Mouse (Mus musculus) brain, embryonic 18.5 days (tissue): ENCODE measurements around the gene Tsen2.
A peak's percentile ranks its signal among the peaks of the same experiment; 100 is the strongest.

Experiments
- DNase-seq: peaks from one replicate; pipeline ENCODE4 v3.0.0-alpha.2; 2012; ENCODE audit warnings: low read depth, low spot score

Tsen2 gene

GRCm38 (mm10) chr6:115601715-115602523 lies 57.5 kb downstream of the Tsen2 start, which contains the start of gene Mkrn2:
Mkrn2 (plus strand) TSS chr6:115601902.
- DNase-seq: peak; percentile 52

DNA sequence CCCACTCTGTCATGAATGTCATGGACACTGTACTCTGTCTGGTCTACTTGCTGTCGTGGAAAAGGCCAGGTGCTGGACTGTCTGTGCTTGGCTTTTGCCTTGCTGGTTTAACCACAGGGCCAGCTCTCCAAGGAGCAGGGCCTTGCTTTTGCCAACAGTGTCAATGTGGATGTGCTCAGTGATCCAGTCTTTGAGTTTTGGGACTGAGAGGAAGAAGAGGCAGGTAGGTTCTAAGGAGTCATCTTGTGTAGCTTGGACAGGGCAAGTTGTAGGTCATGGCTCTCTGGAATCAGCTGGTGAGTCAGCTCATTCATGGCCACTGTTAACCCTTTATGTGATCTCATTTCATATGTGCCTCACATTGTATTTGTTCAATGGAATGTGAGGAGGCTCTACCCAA lies 62.0 kb downstream of the Tsen2 start:
- no peak for DNase-seq

GRCm38 (mm10) chr6:115607429-115607828 lies 63.0 kb downstream of the Tsen2 start:
- DNase-seq: no peak

DNA sequence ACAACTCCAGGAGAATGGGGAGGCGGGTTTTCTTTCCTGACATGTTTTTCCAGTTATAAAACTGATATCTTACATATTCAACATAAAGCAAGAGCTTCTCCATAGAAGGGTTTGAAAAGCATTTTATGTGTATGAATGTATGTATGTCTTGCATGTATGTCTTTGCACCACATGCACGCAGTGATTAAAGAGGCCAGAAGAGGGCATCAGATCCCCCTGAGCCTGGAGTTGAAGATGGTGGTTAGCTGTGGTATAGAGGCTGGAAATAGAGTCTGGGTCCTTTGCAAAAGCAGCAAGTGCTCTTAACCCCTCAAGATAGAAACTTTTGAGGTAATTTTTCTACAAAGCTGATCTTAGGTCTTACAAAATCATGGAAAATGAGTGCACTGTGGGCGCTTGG lies 64.7 kb downstream of the Tsen2 start:
- DNase-seq: no peak

DNA sequence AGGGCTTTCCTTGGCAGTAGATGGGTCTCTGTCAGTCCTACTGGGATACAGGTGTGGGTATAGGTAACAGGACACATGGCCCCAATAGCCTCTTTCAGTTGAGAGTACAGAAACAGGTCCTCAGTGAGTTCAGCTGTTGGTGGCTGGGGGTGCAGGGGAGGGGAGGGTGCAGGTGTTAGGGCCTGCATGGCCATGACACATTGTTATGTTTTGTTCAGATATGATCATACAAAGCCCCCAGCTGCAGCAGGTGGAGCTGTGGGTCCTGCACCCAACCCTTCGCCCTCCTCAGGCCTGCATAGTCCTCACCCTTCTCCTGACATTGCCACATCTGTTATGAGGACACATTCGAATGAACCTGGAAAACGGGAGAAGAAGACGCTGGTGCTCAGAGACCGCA lies 65.8 kb downstream of the Tsen2 start:
- no peak for DNase-seq

DNA sequence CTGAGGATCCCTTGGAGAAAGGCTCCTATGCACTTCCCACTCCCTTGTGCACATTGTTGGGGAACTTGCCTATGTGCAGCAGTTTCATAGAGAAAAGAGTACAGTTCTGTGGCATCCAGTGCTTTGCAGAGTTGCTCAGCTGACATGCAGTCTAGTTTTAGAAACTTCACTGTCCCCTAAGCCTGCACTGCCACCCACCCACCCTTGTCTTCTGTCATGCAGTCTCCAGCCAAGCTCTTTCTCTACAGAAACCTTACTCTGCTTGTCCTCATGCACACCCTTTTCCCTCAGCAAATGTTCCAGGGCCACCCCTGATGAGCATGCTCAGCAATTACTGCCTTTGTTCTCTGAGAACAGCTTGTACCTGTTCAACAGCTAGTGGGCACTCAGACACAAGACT lies 69.3 kb downstream of the Tsen2 start:
- DNase-seq: no peak

- DNase-seq: no peak
Observed at GRCm38 (mm10) chr6:115615983-115616382, 71.5 kb downstream of the Tsen2 start.

GRCm38 (mm10) chr6:115619818-115620217 lies 75.4 kb downstream of the Tsen2 start:
- DNase-seq: no peak

- no peak for DNase-seq
Observed at GRCm38 (mm10) chr6:115620942-115621341, 76.5 kb downstream of the Tsen2 start.

DNA sequence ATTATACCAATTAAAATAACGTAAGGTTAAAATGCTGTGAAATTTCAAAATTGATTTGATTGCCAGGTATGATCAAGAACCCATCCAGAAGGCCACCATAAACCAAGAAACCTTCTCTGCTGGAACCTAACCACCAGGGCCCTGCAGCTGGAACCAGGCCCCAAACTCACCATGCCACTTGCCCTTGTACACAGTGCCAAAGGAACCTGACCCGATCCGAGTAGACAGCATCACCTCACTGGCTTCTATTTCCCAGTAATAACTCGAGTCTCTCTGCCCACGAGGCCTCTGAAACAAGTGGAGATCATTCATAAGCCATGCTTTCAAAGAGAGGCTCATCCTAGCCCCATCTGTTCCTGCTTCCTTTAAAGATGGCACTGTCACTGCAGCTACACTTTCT lies 81.7 kb downstream of the Tsen2 start:
- DNase-seq: no peak
